Mouse (Mus musculus): ENCODE results near the gene Pex16.

DNA sequence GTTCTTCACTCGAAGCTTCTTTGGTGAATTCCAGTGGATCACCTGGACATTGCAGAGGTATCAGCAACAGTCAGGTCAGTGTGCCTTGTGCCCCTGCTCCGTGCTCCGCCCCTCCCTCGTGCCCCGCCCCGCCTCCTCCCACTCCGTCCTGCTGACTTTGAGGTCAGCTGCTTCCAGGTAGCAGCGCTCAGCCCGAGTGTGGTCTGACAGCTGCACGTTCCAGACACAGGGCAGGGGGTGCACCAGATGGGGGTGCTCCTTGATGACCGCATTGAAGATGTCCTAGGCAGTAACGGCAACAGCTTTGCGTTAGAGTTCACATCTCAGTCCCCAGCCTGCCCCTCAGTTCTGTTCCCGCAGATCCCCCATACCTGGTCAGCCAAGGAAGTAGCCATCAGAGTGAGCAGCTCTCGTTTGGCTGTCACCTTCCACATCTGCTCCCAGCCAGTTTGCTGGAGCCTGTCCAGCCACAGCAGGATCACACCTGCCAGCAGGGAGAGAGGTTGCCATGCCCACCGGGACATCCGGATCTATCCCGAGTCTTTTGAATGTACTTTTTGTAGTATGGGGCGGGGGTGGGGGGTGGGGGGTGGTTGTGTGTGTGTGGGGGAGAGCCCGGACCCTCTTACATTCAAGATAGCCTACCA, 7.0 kb upstream of the Pex16 start:
- TF ChIP-seq CTCF (IDR thresholded peaks at IDR 0.05; ENCODE audit: low read depth, low read length), result no peak
- TF ChIP-seq POLR2A (IDR thresholded peaks at IDR 0.05; ENCODE audit: extremely low read depth, insufficient read depth, low read length), result no peak

Data from liver, adult 2 months (tissue).